Mouse (Mus musculus): ENCODE measurements around the gene Grifin. TPM values are rescaled to one million over a fixed set of nuclear protein-coding genes. Genes with fewer than 3 reads are reported as not detected.
A peak's percentile ranks its signal among the peaks of the same experiment; 100 is the strongest.

Gene Grifin
- polyA plus RNA-seq, 1 experiment from 2014 or later: not detected

DNA sequence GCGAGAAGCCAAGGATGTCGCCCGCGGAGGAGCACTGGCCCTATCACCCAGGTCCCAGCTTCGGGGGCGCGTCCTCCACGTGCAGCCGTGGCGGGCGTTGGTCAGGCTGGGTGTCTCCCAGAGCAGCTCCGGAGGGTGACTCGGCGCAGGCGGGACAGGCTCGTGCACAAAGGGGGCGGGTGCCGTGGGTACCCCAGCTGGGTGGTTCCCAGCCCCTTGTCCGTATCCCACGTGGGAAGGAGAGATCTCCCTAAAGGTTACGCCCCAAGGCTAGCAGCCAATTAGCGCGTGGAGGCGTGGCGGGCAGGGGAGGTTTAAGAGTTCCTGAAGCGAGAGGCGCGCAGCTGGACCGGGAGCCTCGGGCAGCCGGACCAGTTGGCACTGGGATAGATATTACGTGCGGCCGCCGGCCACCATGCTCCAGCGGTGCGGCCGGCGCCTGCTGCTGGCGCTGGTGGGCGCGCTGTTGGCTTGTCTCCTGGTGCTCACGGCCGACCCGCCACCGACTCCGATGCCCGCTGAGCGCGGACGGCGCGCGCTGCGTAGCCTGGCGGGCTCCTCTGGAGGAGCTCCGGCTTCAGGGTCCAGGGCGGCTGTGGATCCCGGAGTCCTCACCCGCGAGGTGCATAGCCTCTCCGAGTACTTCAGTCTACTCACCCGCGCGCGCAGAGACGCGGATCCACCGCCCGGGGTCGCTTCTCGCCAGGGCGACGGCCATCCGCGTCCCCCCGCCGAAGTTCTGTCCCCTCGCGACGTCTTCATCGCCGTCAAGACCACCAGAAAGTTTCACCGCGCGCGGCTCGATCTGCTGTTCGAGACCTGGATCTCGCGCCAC lies 42.3 kb upstream of the Grifin start, which contains the start of gene Lfng:
Gene Lfng (plus strand): TSS at position 320 of the 835 bp plus-strand sequence.
- H3K9me3 ChIP-seq (replicated peaks): no peaks in the 10 kb centered on the region
- peak; percentile 65 for ATAC-seq (ENCODE audit: insufficient number of reproducible peaks, low FRiP score, low TSS enrichment, low read depth)
- peaks cover 19% of the 10 kb centered on the region; the same call in 1 of the 2 replicates for H3K27me3 ChIP-seq
- 0% methylated on average over 91 of the region's 91 CpGs for WGBS
- H3K4me2 ChIP-seq (replicated peaks): peak within 1 kb of the TSS; percentile 90
- H3K4me3 ChIP-seq (replicated peaks): peak within 1 kb of the TSS; percentile 63
- peak within 1 kb of the TSS; percentile 93 for H3K27ac ChIP-seq (replicated peaks)
- peak within 1 kb of the TSS; percentile 64 for H3K9ac ChIP-seq
- H3K4me1 ChIP-seq: peaks cover 85% of the 10 kb centered on the region
- peaks cover 2% of the 10 kb centered on the region; the same call in 1 of the 2 replicates for H3K36me3 ChIP-seq

DNA sequence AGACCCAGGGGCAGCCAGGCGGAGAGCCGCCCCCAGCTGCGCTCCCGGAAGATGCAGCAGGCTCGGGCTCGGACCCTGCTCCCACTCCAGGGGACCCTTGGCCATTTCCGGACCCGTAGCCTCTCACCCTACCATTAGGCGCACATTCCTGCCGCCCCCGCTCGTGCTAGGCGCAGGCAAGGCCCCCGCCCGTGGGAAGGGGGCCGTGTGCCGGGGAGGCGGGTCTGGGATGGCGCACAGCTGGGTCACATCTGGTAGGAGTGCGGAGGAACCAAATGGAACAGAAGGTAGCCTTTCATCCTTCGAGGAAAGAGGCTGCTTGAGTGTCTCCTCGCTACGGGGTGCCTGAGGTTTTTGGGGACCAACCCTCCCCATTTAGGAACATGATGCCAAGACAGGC lies 41.5 kb upstream of the Grifin start:
- 0 out of 2 replicates have a peak overlapping the region, but pooled peaks have one; percentile 0 for H3K9ac ChIP-seq
- H3K4me2 ChIP-seq (replicated peaks): peak overlapping the region; percentile 90
- under 1% methylated on average over 23 of the region's 23 CpGs for WGBS
- peak overlapping the region; percentile 68 for H3K27ac ChIP-seq (replicated peaks)
- no peaks in the 10 kb centered on the region for H3K36me3 ChIP-seq
- no peaks in the 10 kb centered on the region for H3K9me3 ChIP-seq (replicated peaks)
- peaks cover 82% of the 10 kb centered on the region for H3K4me1 ChIP-seq
- peak overlapping the region; percentile 63 for H3K4me3 ChIP-seq (replicated peaks)
- peaks cover 19% of the 10 kb centered on the region; the same call in 1 of the 2 replicates for H3K27me3 ChIP-seq
- ATAC-seq (ENCODE audit: insufficient number of reproducible peaks, low FRiP score, low TSS enrichment, low read depth): no peak

DNA sequence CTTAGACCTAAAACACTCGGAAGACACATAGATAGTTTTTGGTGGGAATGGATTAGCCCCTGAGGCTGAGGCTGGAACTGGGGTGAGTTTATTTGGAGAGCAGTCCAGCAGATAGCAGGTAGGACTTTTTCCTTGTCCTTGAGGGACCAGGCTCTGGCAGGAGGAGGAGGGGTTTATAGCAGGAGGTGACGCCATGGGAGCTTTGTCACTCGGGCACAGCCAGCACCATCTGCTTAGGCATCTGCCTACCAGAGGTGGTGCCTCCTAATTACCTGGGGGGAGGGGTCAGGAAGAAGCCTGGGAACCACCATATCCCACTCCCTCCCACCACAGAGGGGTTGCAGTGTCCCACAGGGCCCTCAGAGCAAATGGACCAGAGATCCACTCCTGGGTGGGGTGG lies 40.4 kb upstream of the Grifin start:
- Histone ChIP-seq H3K4me2 (replicated peaks) (no peak overlapping the region), H3K9me3 (replicated peaks) (no peaks in the 10 kb centered on the region), H3K27ac (replicated peaks) (no peak overlapping the region), H3K27me3 (peaks cover 19% of the 10 kb centered on the region; the same call in 1 of the 2 replicates), H3K9ac (no peak overlapping the region), H3K36me3 (no peaks in the 10 kb centered on the region), H3K4me3 (replicated peaks) (no peak overlapping the region), H3K4me1 (peaks cover 78% of the 10 kb centered on the region)
- no peak for ATAC-seq (ENCODE audit: insufficient number of reproducible peaks, low FRiP score, low TSS enrichment, low read depth)
- WGBS: 23% methylated on average over 3 of the region's 3 CpGs

DNA sequence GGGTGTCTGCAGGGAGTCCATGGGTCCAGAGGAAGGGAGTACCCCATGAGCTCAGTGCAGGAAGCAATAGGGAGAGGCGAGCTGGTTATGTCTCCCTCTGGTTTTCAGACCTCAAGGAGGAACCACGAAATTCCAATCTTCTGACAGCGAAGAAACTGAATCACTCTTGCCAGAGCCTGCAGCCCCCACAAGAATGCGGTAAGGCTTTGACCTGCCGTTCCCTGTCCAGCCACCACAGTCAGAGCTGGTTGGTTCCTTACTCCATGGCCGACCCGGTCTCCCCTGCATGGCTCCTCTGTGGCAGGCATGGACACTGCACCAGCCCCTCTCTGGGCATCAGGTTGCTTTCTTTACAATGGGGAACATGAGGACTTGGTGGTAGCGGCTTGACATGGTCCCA lies 39.5 kb upstream of the Grifin start:
- ATAC-seq (ENCODE audit: insufficient number of reproducible peaks, low FRiP score, low TSS enrichment, low read depth): no peak
- no peaks in the 10 kb centered on the region for H3K9me3 ChIP-seq (replicated peaks)
- no peak overlapping the region for H3K9ac ChIP-seq
- H3K36me3 ChIP-seq: no peaks in the 10 kb centered on the region
- no peak overlapping the region for H3K4me3 ChIP-seq (replicated peaks)
- WGBS: 35% methylated on average over 8 of the region's 8 CpGs
- H3K4me2 ChIP-seq (replicated peaks): no peak overlapping the region
- H3K4me1 ChIP-seq: peaks cover 74% of the 10 kb centered on the region
- H3K27me3 ChIP-seq: peaks cover 19% of the 10 kb centered on the region; the same call in 1 of the 2 replicates
- no peak overlapping the region; the same call in 1 of the 2 replicates for H3K27ac ChIP-seq (replicated peaks)

DNA sequence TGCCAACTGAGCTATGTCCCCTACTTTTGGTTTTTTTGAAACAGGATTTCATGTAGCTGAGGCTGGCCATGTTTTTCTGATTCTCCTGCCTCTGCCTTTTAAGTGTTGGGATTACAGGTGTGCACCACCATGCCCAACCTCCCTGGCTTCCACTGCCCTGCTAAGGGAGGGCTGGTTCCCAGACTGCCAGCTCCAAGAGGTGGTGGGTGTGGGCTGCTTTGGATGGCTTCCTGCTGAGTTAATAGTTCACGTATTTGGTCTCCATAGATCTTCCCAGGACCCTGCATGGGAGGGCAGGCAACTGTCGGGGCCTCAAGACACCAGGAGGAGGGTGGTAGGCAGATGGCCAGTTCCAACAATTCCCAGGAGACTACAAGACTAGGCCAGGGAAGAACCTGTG lies 37.7 kb upstream of the Grifin start:
- H3K4me3 ChIP-seq (replicated peaks): no peak overlapping the region
- peaks cover 58% of the 10 kb centered on the region for H3K4me1 ChIP-seq
- H3K9me3 ChIP-seq (replicated peaks): no peaks in the 10 kb centered on the region
- H3K36me3 ChIP-seq: no peaks in the 10 kb centered on the region
- no peak overlapping the region; the same call in 1 of the 2 replicates for H3K27ac ChIP-seq (replicated peaks)
- H3K4me2 ChIP-seq (replicated peaks): no peak overlapping the region
- no peak overlapping the region for H3K9ac ChIP-seq
- no peak for ATAC-seq (ENCODE audit: insufficient number of reproducible peaks, low FRiP score, low TSS enrichment, low read depth)
- 57% methylated on average over 2 of the region's 2 CpGs for WGBS
- peaks cover 16% of the 10 kb centered on the region; the same call in 1 of the 2 replicates for H3K27me3 ChIP-seq

DNA sequence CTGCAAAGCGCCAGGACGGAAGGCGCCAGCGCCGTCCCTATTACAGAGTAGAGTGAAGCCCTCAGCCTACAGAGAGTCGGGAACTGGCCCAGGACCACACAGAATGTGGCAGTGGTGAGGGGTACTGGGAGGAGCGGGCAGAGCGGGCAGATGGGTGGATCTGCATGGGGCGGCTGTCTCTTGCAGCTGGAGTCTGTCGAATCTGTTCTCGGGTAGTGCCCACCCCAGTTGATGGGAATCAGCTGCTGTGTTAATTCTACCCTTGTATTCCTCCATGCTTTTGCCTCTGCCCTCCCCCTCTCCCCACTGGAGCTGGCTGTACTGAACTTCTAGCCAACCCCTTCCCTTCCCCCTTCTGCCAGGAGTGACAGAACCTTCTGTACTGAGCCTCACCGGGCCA lies 36.8 kb upstream of the Grifin start:
- H3K27ac ChIP-seq (replicated peaks): peak overlapping the region; percentile 76
- no peak overlapping the region for H3K4me3 ChIP-seq (replicated peaks)
- peak; percentile 80 for ATAC-seq (ENCODE audit: insufficient number of reproducible peaks, low FRiP score, low TSS enrichment, low read depth)
- no peaks in the 10 kb centered on the region for H3K9me3 ChIP-seq (replicated peaks)
- no peak overlapping the region for H3K9ac ChIP-seq
- peaks cover 58% of the 10 kb centered on the region for H3K4me1 ChIP-seq
- no peaks in the 10 kb centered on the region for H3K36me3 ChIP-seq
- 41% methylated on average over 12 of the region's 12 CpGs for WGBS
- H3K4me2 ChIP-seq (replicated peaks): no peak overlapping the region
- H3K27me3 ChIP-seq: peaks cover 16% of the 10 kb centered on the region; the same call in 1 of the 2 replicates

DNA sequence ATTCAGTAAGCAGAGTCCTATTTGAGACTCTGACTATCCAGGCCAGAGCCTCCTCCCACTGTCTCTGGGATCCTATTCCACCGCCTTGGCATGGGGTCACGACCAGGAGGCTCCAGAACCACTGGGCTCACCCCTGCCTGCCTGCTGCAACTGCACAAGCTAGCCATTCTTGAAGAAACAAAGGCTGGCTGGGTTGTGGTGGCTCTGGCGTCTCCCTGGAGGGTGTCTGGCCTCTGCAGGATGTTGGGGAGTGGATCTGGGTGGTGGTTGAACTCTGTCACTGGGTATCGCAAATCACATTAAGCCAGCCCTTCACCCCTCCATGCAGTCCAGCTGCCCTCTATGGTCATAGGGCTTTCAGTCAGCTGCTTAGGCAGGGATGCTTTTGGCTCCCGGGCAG lies 35.1 kb upstream of the Grifin start:
- no peaks in the 10 kb centered on the region for H3K9me3 ChIP-seq (replicated peaks)
- H3K4me2 ChIP-seq (replicated peaks): no peak overlapping the region
- no peaks in the 10 kb centered on the region for H3K36me3 ChIP-seq
- no peak overlapping the region for H3K27ac ChIP-seq (replicated peaks)
- WGBS: 63% methylated on average over 5 of the region's 5 CpGs
- peaks cover 50% of the 10 kb centered on the region for H3K4me1 ChIP-seq
- H3K4me3 ChIP-seq (replicated peaks): no peak overlapping the region
- no peak overlapping the region for H3K9ac ChIP-seq
- no peak for ATAC-seq (ENCODE audit: insufficient number of reproducible peaks, low FRiP score, low TSS enrichment, low read depth)
- 0 out of 2 replicates have a peak, but pooled peaks cover under 1% of the 10 kb centered on the region for H3K27me3 ChIP-seq

DNA sequence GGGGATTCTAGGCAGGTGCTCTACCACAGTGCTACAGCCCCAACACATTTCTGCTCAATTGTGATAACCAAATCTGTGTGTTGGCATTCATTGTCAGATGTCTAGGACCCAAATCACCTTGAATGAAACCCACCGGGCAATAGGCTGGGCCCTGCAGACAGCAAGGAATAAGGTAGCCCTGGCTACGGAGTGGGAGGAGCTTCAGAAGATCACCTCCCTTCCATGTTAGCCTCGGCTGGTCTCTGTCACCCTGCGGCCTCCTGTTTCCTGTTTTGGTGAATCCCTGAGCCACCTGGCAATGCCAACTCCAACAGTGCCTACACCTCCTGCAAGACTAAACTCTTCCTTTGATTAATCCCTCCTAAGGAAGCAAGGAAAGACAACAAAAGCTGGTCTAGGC lies 32.9 kb upstream of the Grifin start:
- WGBS: 78% methylated on average over 4 of the region's 4 CpGs
- no peak for ATAC-seq (ENCODE audit: insufficient number of reproducible peaks, low FRiP score, low TSS enrichment, low read depth)
- no peaks in the 10 kb centered on the region for H3K9me3 ChIP-seq (replicated peaks)
- no peak overlapping the region for H3K4me3 ChIP-seq (replicated peaks)
- no peak overlapping the region for H3K27ac ChIP-seq (replicated peaks)
- H3K36me3 ChIP-seq: no peaks in the 10 kb centered on the region
- no peaks in the 10 kb centered on the region for H3K27me3 ChIP-seq
- H3K4me2 ChIP-seq (replicated peaks): no peak overlapping the region
- peaks cover 42% of the 10 kb centered on the region for H3K4me1 ChIP-seq
- no peak overlapping the region for H3K9ac ChIP-seq

DNA sequence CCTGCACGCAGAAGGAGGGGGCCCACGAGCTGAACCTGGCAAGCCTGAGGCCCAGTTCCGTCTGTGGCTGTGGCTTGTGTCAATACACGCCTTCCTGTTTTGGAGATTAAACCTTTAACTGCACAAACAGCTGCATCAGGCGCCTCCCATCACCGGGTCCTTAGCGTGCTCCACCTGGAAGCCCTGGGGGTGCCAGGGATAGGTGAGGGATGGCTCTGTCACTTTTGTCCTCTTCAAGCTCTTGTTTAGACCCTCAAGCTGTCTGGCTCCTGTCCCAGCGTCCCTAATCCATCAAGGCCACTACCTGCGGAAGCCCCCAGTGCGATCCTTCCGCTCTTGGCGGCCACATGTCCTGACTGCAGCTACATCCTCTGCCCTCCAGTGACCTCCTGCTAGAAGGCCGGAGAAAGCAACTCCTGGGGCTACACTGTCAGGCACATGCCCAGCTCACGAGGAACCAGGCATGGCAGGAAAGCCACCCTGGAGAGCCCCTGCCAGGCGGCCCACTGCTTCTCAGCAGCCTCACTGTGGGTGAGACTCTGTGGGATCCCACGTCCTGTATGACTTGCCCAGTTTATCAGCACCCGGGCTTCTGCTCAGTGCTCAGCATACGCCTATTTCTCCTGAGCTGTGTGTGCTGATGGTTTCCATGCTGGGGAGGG lies 32.2 kb upstream of the Grifin start:
- H3K9ac ChIP-seq: no peak overlapping the region
- peaks cover 37% of the 10 kb centered on the region for H3K4me1 ChIP-seq
- no peak for ATAC-seq (ENCODE audit: insufficient number of reproducible peaks, low FRiP score, low TSS enrichment, low read depth)
- no peaks in the 10 kb centered on the region for H3K27me3 ChIP-seq
- no peaks in the 10 kb centered on the region for H3K9me3 ChIP-seq (replicated peaks)
- no peaks in the 10 kb centered on the region for H3K36me3 ChIP-seq
- 50% methylated on average over 18 of the region's 18 CpGs for whole genome bisulfite sequencing
- H3K4me2 ChIP-seq (replicated peaks): no peak overlapping the region
- peak overlapping the region; percentile 72 for H3K27ac ChIP-seq (replicated peaks)
- no peak overlapping the region for H3K4me3 ChIP-seq (replicated peaks)

DNA sequence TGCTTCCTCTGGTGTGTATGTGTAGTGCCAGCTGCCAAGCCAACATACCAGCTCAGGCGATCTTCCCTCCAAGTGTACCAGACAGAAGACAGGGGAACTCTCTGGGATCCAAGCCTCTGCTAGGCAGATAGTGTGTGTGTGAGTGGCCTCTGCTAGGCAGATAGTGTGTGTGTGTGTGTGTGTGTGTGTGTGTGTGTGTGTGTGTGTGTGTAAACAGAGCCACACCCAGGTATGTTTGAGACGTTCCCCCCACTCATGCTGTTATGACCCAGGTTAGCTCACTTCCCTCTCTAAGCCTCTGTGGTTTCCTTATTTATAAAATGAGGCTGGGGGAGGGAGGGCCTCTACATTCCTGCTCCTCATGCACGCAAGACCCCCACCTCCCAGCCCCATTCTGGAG lies 31.6 kb upstream of the Grifin start:
- 48% methylated on average over 3 of the region's 3 CpGs for WGBS
- Histone ChIP-seq H3K4me2 (replicated peaks) (no peak overlapping the region), H3K4me3 (replicated peaks) (no peak overlapping the region), H3K36me3 (no peaks in the 10 kb centered on the region), H3K4me1 (peaks cover 36% of the 10 kb centered on the region), H3K9ac (no peak overlapping the region), H3K27ac (replicated peaks) (peak overlapping the region; percentile 72), H3K27me3 (no peaks in the 10 kb centered on the region), H3K9me3 (replicated peaks) (no peaks in the 10 kb centered on the region)
- ATAC-seq (ENCODE audit: insufficient number of reproducible peaks, low FRiP score, low TSS enrichment, low read depth): no peak

DNA sequence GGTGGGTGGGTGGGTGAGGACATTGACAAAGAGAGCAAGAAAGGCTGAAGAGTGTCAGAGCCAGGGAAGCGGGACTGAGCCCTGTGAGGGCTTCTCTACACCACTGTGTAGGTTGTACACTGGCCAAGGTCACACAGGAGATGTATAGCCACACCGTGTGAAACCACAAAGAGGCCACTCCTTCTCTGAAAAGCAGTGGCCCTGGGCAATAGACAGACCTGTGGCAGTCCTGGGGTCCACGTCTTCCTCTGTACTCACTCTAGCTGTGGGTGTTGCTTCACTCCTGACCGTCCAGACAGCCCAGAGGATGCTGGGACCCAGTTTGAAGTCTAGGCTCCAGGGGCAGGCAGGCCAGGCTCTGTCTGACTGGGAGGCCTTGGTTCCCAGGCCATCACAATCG lies 30.0 kb upstream of the Grifin start:
- Histone ChIP-seq H3K27ac (replicated peaks) (no peak overlapping the region), H3K4me1 (peaks cover 31% of the 10 kb centered on the region), H3K27me3 (no peaks in the 10 kb centered on the region), H3K4me3 (replicated peaks) (no peak overlapping the region), H3K9ac (no peak overlapping the region), H3K36me3 (no peaks in the 10 kb centered on the region), H3K4me2 (replicated peaks) (no peak overlapping the region), H3K9me3 (replicated peaks) (no peaks in the 10 kb centered on the region)
- ATAC-seq (ENCODE audit: insufficient number of reproducible peaks, low FRiP score, low TSS enrichment, low read depth): no peak
- 81% methylated on average over 5 of the region's 5 CpGs for WGBS
